Mouse (Mus musculus) gastrocnemius, postnatal 14 days (tissue): Measurements from ENCODE around the gene Wipi2. TPM values are rescaled to one million over a fixed set of nuclear protein-coding genes. Genes with fewer than 3 reads are reported as not detected.

Experiments
- DNase-seq: peaks from one replicate; pipeline ENCODE4 v3.0.0; 2021; ENCODE audit warnings: mixed read lengths
- intact Hi-C: fragments of 180-260 bp; cut with DNase I; formaldehyde crosslinking; loops from one replicate; pipeline ENCODE4 v1.15.1; 2025; ENCODE audit warnings: low total_unique reads
- total RNA-seq, 2 experiments: library from RNA; stranded (reverse); gene quantifications; 2 replicates each; pipeline ENCODE4 v1.2.3; 2021

Gene Wipi2
- total RNA-seq, 2 experiments from 2014 or later: 26.3 to 29.4 TPM

- no peak for DNase-seq
- intact Hi-C loops: loop anchor here (10.0 kb wide), 1 partner anchor 228 kb away; no protein-coding TSS in a partner anchor
Observed at GRCm38 (mm10) chr5:142712373-142712772, 84.9 kb downstream of the Wipi2 start.

GRCm38 (mm10) chr5:142713966-142714365 is 86.5 kb downstream of the Wipi2 start:
- intact Hi-C loops: loop anchor here (10.0 kb wide), 1 partner anchor 229 kb away; no protein-coding TSS in a partner anchor
- no peak for DNase-seq

GRCm38 (mm10) chr5:142715059-142715458 is 87.6 kb downstream of the Wipi2 start:
- intact Hi-C loops: loop anchor here (5.0 to 10.0 kb wide), 3 partner anchors 133 to 230 kb away; no protein-coding TSS in a partner anchor
- DNase-seq: no peak

- intact Hi-C loops: loop anchor here (5.0 to 10.0 kb wide), 3 partner anchors 134 to 231 kb away; no protein-coding TSS in a partner anchor
- DNase-seq: no peak
Observed at GRCm38 (mm10) chr5:142716056-142716455, 88.6 kb downstream of the Wipi2 start.

- DNase-seq: peak; percentile 76
- intact Hi-C loops: loop anchor here (5.0 to 10.0 kb wide), 3 partner anchors 136 to 233 kb away; no protein-coding TSS in a partner anchor
Observed at GRCm38 (mm10) chr5:142718037-142718436, 90.5 kb downstream of the Wipi2 start.

- DNase-seq: no peak
Observed at GRCm38 (mm10) chr5:142718486-142718885, 91.0 kb downstream of the Wipi2 start.

GRCm38 (mm10) chr5:142719897-142720296 is 92.4 kb downstream of the Wipi2 start:
- intact Hi-C loops: loop anchor here (5.0 to 10.0 kb wide), 3 partner anchors 138 to 235 kb away; no protein-coding TSS in a partner anchor
- DNase-seq: no peak

More at GRCm38 (mm10) chr5:142718486-142718885, 91.0 kb downstream of the Wipi2 start:
- intact Hi-C loops: loop anchor here (5.0 to 10.0 kb wide), 3 partner anchors 136 to 234 kb away; no protein-coding TSS in a partner anchor

Other genes with a start within 250 kb of the Wipi2 start
- 10 to 100 TPM; 12.2 to 14.7 TPM for gene Foxk1, start 226.2 kb upstream of the Wipi2 start, total RNA-seq
- 1 to 10 TPM; 3.4 to 3.9 TPM for gene Ap5z1, start 163.8 kb upstream of the Wipi2 start, total RNA-seq
- gene Papolb, start 97.6 kb upstream of the Wipi2 start, total RNA-seq: under 1 TPM; 0.10 to 0.18 TPM
- 1 to 10 TPM; 2.3 to 2.4 TPM for gene Radil, start 76.6 kb upstream of the Wipi2 start, total RNA-seq
- under 1 TPM in 1 of 2 experiments, not detected in 1; 0.27 TPM for gene Mmd2, start 18.9 kb upstream of the Wipi2 start, total RNA-seq
- gene Slc29a4, start 64.8 kb downstream of the Wipi2 start, total RNA-seq: under 1 TPM; 0.29 to 0.37 TPM
- 10 to 100 TPM; 36.2 to 37.1 TPM for gene Tnrc18, start 190.0 kb downstream of the Wipi2 start, total RNA-seq